Mouse (Mus musculus) macrophage (primary cell): ENCODE measurements around the gene Treml4. TPM values are rescaled to one million over a fixed set of nuclear protein-coding genes. Genes with fewer than 3 reads are reported as not detected.

Experiments used
- polyA plus RNA-seq: library from polyadenylated mRNA; stranded (reverse); fragments of 250-400 nt; gene quantifications from 3 replicates; pipeline ENCODE4 v1.2.4, GENCODE M21; 2018; ENCODE audit warnings: inconsistent platforms

Treml4 gene
- polyA plus RNA-seq, 1 experiment from 2014 or later = 1.5 TPM

Other genes with a start within 250 kb of the Treml4 start
- gene 1700122O11Rik, start 226.0 kb upstream of the Treml4 start, polyA plus RNA-seq = not detected in 3 replicates
- gene 1700067P10Rik, start 175.0 kb upstream of the Treml4 start, polyA plus RNA-seq = not detected in 3 replicates
- gene 9830107B12Rik, start 118.0 kb upstream of the Treml4 start, polyA plus RNA-seq = 0.14 TPM in 1 of 3 replicates, not detected in the others
- gene A530064D06Rik, start 97.0 kb upstream of the Treml4 start, polyA plus RNA-seq = 20.1 to 48.7 TPM (median 26.5 TPM) in 3 replicates
- 0.24 to 0.77 TPM in 2 of 3 replicates, not detected in the other for gene Trem1, start 31.5 kb upstream of the Treml4 start, polyA plus RNA-seq
- gene Trem3, start 16.5 kb upstream of the Treml4 start, polyA plus RNA-seq = 0.42 to 0.67 TPM in 2 of 3 replicates, not detected in the other
- gene Treml2, start 35.2 kb downstream of the Treml4 start, polyA plus RNA-seq = 10.8 to 16.6 TPM (median 14.5 TPM) in 3 replicates
- 36.0 to 70.3 TPM (median 51.1 TPM) in 3 replicates for gene B430306N03Rik, start 51.8 kb downstream of the Treml4 start, polyA plus RNA-seq
- gene Trem2, start 82.1 kb downstream of the Treml4 start, polyA plus RNA-seq = 965 to 1,222 TPM (median 1,131 TPM) in 3 replicates
- gene Treml1, start 95.6 kb downstream of the Treml4 start, polyA plus RNA-seq = 2.0 to 2.7 TPM (median 2.4 TPM) in 3 replicates
- gene Nfya, start 145.6 kb downstream of the Treml4 start, polyA plus RNA-seq = 75.7 to 108 TPM (median 86.8 TPM) in 3 replicates
- 22.0 to 30.1 TPM (median 23.8 TPM) in 3 replicates for gene Oard1, start 145.7 kb downstream of the Treml4 start, polyA plus RNA-seq
- not detected in 3 replicates for gene Apobec2, start 168.6 kb downstream of the Treml4 start, polyA plus RNA-seq
- gene Tspo2, start 187.2 kb downstream of the Treml4 start, polyA plus RNA-seq = not detected in 3 replicates
- gene Unc5cl, start 190.6 kb downstream of the Treml4 start, polyA plus RNA-seq = not detected in 3 replicates